Mouse (Mus musculus) E14TG2a.4 (cell line): ENCODE measurements around the gene Pde4d.

Source experiments
- CTCF ChIP-seq: conservative IDR thresholded peaks from 2 replicates; pipeline ENCODE4 v1.5.1; 2014; ENCODE audit warnings: low read length
- NANOG ChIP-seq: IDR thresholded peaks from 2 replicates; pipeline ENCODE4 v1.6.1; 2014; ENCODE audit warnings: borderline replicate concordance, low read length, mixed read lengths

DNA sequence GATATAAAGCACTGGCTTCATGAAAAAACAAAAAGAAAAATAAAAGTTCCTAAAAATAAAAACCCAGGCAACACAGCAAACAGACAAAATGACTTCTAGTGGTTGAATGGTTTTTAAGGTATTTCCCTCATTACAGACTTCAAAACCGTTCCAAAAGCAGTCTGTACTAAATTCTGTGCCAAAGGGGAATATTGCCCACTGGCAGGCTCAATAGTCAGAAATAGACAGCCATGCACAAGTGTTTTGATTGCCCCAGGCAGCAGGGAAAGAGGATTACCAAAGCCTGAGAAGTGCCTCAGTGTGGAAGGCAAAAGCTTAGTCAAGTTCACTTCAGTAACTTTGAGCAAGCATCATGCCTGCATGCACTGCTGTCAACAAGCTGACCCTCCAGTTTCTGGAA, 186.8 kb downstream of the Pde4d start:
- TF ChIP-seq NANOG = no peak
- TF ChIP-seq CTCF = no peak
